Mouse (Mus musculus) heart, postnatal 0 days (tissue): ENCODE measurements around the gene Alg14.

Experiments
- CTCF ChIP-seq: IDR thresholded peaks from 2 replicates; pipeline ENCODE4 v1.5.1; 2016; ENCODE audit warnings: antibody characterized with exemption, control low read depth, low read depth
- EP300 ChIP-seq: IDR thresholded peaks from 2 replicates; pipeline ENCODE4 v1.6.1; 2016; ENCODE audit warnings: antibody characterized with exemption, low read depth

- no peak for TF ChIP-seq CTCF
- TF ChIP-seq EP300, result no peak
Observed at GRCm38 (mm10) chr3:121387471-121388009, 96.0 kb downstream of the Alg14 start.
